Mouse (Mus musculus) limb, embryonic 13.5 days (tissue): ENCODE data around the gene Clic1. TPM values are rescaled to one million over a fixed set of nuclear protein-coding genes. Genes with fewer than 3 reads are reported as not detected.

Experiments used
- ATAC-seq: fragments of 200-750 bp; cut with Nextera tagmentation; 2 replicates; pipeline ENCODE4 v1.8.0; 2017; ENCODE audit warnings: low read depth, moderate number of reproducible peaks, moderate TSS enrichment; ENCODE audit not compliant: low FRiP score
- H3K27ac ChIP-seq: fragments of 300-500 bp; sonication (generic); 2 replicates; pipeline ENCODE4 v1.5.1; 2015; ENCODE audit warnings: inconsistent platforms, mild to moderate bottlenecking, moderate library complexity
- H3K27me3 ChIP-seq: fragments of 300-500 bp; sonication (generic); 2 replicates; pipeline ENCODE4 v1.6.1; 2015; ENCODE audit warnings: mild to moderate bottlenecking, inconsistent platforms
- H3K36me3 ChIP-seq: fragments of 300-500 bp; sonication (generic); 2 replicates; pipeline ENCODE4 v1.6.1; 2015; ENCODE audit warnings: inconsistent platforms, mild to moderate bottlenecking, moderate library complexity
- H3K4me1 ChIP-seq: fragments of 300-500 bp; sonication (generic); 2 replicates; pipeline ENCODE4 v1.6.1; 2015; ENCODE audit warnings: inconsistent platforms
- H3K4me2 ChIP-seq: fragments of 300-500 bp; sonication (generic); replicated peaks from 2 replicates; pipeline ENCODE4 v1.6.1; 2015; ENCODE audit warnings: inconsistent platforms, mild to moderate bottlenecking, moderate library complexity
- H3K4me3 ChIP-seq: fragments of 300-500 bp; sonication (generic); 2 replicates; pipeline ENCODE4 v1.5.1; 2015; ENCODE audit warnings: moderate library complexity, mild to moderate bottlenecking, inconsistent platforms
- H3K9ac ChIP-seq: fragments of 300-500 bp; sonication (generic); 2 replicates; pipeline ENCODE4 v1.6.1; 2015; ENCODE audit warnings: mild to moderate bottlenecking, inconsistent platforms
- H3K9me3 ChIP-seq: fragments of 300-500 bp; sonication (generic); 2 replicates; pipeline ENCODE4 v1.6.1; 2016; ENCODE audit warnings: inconsistent platforms
- WGBS: fragments of 180-500 bp; shearing (Covaris S2); methylation state at CpG from one replicate; pipeline ENCODE4 v1.1.7; 2015; 5-methylcytosine and 5-hydroxymethylcytosine counted together
- polyA plus RNA-seq: library from polyadenylated mRNA; unstranded; fragments of >200 nt; fragmentation: Nextera tagmentation; extraction: Ambion mirVana; gene quantifications from 2 replicates; pipeline ENCODE4 v1.2.1, GENCODE M21; 2015

The Clic1 gene
- polyA plus RNA-seq, 1 experiment from 2014 or later: 266 TPM

GRCm38 (mm10) chr17:35011440-35011839 lies 38.3 kb upstream of the Clic1 start:
- Histone ChIP-seq H3K36me3 (peaks cover 99% of the 10 kb centered on the region), H3K4me3 (no peak overlapping the region), H3K27ac (no peak overlapping the region), H3K4me1 (no peaks in the 10 kb centered on the region; the same call in 1 of the 2 replicates), H3K4me2 (no peak overlapping the region), H3K9me3 (no peaks in the 10 kb centered on the region), H3K9ac (no peak overlapping the region), H3K27me3 (no peaks in the 10 kb centered on the region)
- 93% methylated on average over 8 of the region's 8 CpGs for WGBS
- no peak for ATAC-seq

- H3K9ac ChIP-seq: no peak overlapping the region
- no peak for ATAC-seq
- peaks cover 98% of the 10 kb centered on the region for H3K36me3 ChIP-seq
- no peak overlapping the region for H3K27ac ChIP-seq
- no peaks in the 10 kb centered on the region for H3K27me3 ChIP-seq
- no peaks in the 10 kb centered on the region; the same call in 1 of the 2 replicates for H3K4me1 ChIP-seq
- H3K9me3 ChIP-seq: no peaks in the 10 kb centered on the region
- no peak overlapping the region for H3K4me3 ChIP-seq
- 80% methylated on average over 13 of the region's 13 CpGs for WGBS
- H3K4me2 ChIP-seq: no peak overlapping the region
Measured at GRCm38 (mm10) chr17:35012430-35012829, 37.3 kb upstream of the Clic1 start.

- H3K27me3 ChIP-seq: no peaks in the 10 kb centered on the region
- H3K9me3 ChIP-seq: no peaks in the 10 kb centered on the region
- no peak overlapping the region for H3K27ac ChIP-seq
- no peak overlapping the region for H3K9ac ChIP-seq
- H3K36me3 ChIP-seq: peaks cover 95% of the 10 kb centered on the region
- no peak overlapping the region for H3K4me2 ChIP-seq
- 84% methylated on average over 6 of the region's 6 CpGs for WGBS
- no peak overlapping the region for H3K4me3 ChIP-seq
- no peaks in the 10 kb centered on the region; the same call in 1 of the 2 replicates for H3K4me1 ChIP-seq
- no peak for ATAC-seq
Measured at GRCm38 (mm10) chr17:35013221-35013620, 36.5 kb upstream of the Clic1 start.

GRCm38 (mm10) chr17:35015296-35015695 lies 34.5 kb upstream of the Clic1 start:
- Histone ChIP-seq H3K9ac (no peak overlapping the region), H3K9me3 (no peaks in the 10 kb centered on the region), H3K27me3 (no peaks in the 10 kb centered on the region), H3K27ac (no peak overlapping the region), H3K4me3 (no peak overlapping the region), H3K4me1 (no peaks in the 10 kb centered on the region; the same call in 1 of the 2 replicates), H3K4me2 (no peak overlapping the region), H3K36me3 (peaks cover 76% of the 10 kb centered on the region)
- 90% methylated on average over 16 of the region's 16 CpGs for WGBS
- ATAC-seq: no peak

GRCm38 (mm10) chr17:35016376-35016775 lies 33.4 kb upstream of the Clic1 start, which contains the start of gene Vwa7:
Gene Vwa7, plus strand, starts transcription at chr17:35016579.
- Histone ChIP-seq H3K27me3 (no peaks in the 10 kb centered on the region), H3K9me3 (no peaks in the 10 kb centered on the region), H3K4me3 (no peak within 1 kb of the TSS), H3K9ac (peak within 1 kb of the TSS; percentile 35; the same call in 1 of the 2 replicates), H3K4me2 (no peak within 1 kb of the TSS), H3K4me1 (peaks cover 7% of the 10 kb centered on the region), H3K27ac (no peak within 1 kb of the TSS), H3K36me3 (peaks cover 65% of the 10 kb centered on the region)
- WGBS: 62% methylated on average over 12 of the region's 12 CpGs
- no peak for ATAC-seq

GRCm38 (mm10) chr17:35016791-35017705 lies 32.7 kb upstream of the Clic1 start:
- H3K4me1 ChIP-seq: peaks cover 12% of the 10 kb centered on the region
- H3K4me2 ChIP-seq: no peak overlapping the region
- peaks cover 58% of the 10 kb centered on the region for H3K36me3 ChIP-seq
- 78% methylated on average over 10 of the region's 10 CpGs for WGBS
- no peak overlapping the region for H3K4me3 ChIP-seq
- H3K9me3 ChIP-seq: no peaks in the 10 kb centered on the region
- no peaks in the 10 kb centered on the region for H3K27me3 ChIP-seq
- H3K27ac ChIP-seq: no peak overlapping the region
- H3K9ac ChIP-seq: peak overlapping the region; percentile 35; the same call in 1 of the 2 replicates
- ATAC-seq: no peak

- no peak overlapping the region for H3K4me2 ChIP-seq
- peaks cover 52% of the 10 kb centered on the region for H3K36me3 ChIP-seq
- H3K4me3 ChIP-seq: no peak overlapping the region
- H3K9me3 ChIP-seq: no peaks in the 10 kb centered on the region
- peaks cover 12% of the 10 kb centered on the region for H3K4me1 ChIP-seq
- no peak overlapping the region for H3K27ac ChIP-seq
- 70% methylated on average over 14 of the region's 14 CpGs for WGBS
- no peaks in the 10 kb centered on the region for H3K27me3 ChIP-seq
- no peak for ATAC-seq
- H3K9ac ChIP-seq: no peak overlapping the region; the same call in 1 of the 2 replicates
Measured at GRCm38 (mm10) chr17:35017706-35018030, 32.1 kb upstream of the Clic1 start.

GRCm38 (mm10) chr17:35018171-35018570 lies 31.6 kb upstream of the Clic1 start:
- Histone ChIP-seq H3K4me1 (peaks cover 12% of the 10 kb centered on the region), H3K4me3 (no peak overlapping the region), H3K9me3 (no peaks in the 10 kb centered on the region), H3K4me2 (no peak overlapping the region), H3K9ac (no peak overlapping the region), H3K27ac (no peak overlapping the region), H3K27me3 (no peaks in the 10 kb centered on the region), H3K36me3 (peaks cover 47% of the 10 kb centered on the region)
- 86% methylated on average over 3 of the region's 3 CpGs for WGBS
- no peak for ATAC-seq

- H3K9ac ChIP-seq: no peak overlapping the region
- ATAC-seq: no peak
- 72% methylated on average over 11 of the region's 11 CpGs for WGBS
- H3K27ac ChIP-seq: no peak overlapping the region
- H3K4me2 ChIP-seq: no peak overlapping the region
- H3K36me3 ChIP-seq: peaks cover 30% of the 10 kb centered on the region
- H3K4me1 ChIP-seq: peaks cover 12% of the 10 kb centered on the region
- no peak overlapping the region for H3K4me3 ChIP-seq
- no peaks in the 10 kb centered on the region for H3K9me3 ChIP-seq
- no peaks in the 10 kb centered on the region for H3K27me3 ChIP-seq
Measured at GRCm38 (mm10) chr17:35019894-35020293, 29.9 kb upstream of the Clic1 start.

GRCm38 (mm10) chr17:35020551-35020950 lies 29.2 kb upstream of the Clic1 start:
- no peak overlapping the region for H3K27ac ChIP-seq
- no peak for ATAC-seq
- 79% methylated on average over 8 of the region's 8 CpGs for WGBS
- H3K9ac ChIP-seq: no peak overlapping the region
- H3K9me3 ChIP-seq: no peaks in the 10 kb centered on the region
- no peak overlapping the region for H3K4me3 ChIP-seq
- H3K4me2 ChIP-seq: no peak overlapping the region
- H3K27me3 ChIP-seq: no peaks in the 10 kb centered on the region
- peaks cover 23% of the 10 kb centered on the region for H3K36me3 ChIP-seq
- peaks cover 12% of the 10 kb centered on the region for H3K4me1 ChIP-seq

GRCm38 (mm10) chr17:35021163-35021808 lies 28.5 kb upstream of the Clic1 start:
- peaks cover 17% of the 10 kb centered on the region for H3K4me1 ChIP-seq
- no peak overlapping the region for H3K9ac ChIP-seq
- WGBS: 15% methylated on average over 17 of the region's 17 CpGs
- no peak overlapping the region for H3K27ac ChIP-seq
- no peaks in the 10 kb centered on the region for H3K9me3 ChIP-seq
- peak overlapping the region; percentile 46 for H3K4me2 ChIP-seq
- peaks cover 16% of the 10 kb centered on the region for H3K36me3 ChIP-seq
- peak; percentile 20; the same call in 1 of the 2 replicates for ATAC-seq
- H3K4me3 ChIP-seq: no peak overlapping the region
- H3K27me3 ChIP-seq: no peaks in the 10 kb centered on the region

GRCm38 (mm10) chr17:35021842-35022477 lies 27.8 kb upstream of the Clic1 start:
- H3K4me3 ChIP-seq: no peak overlapping the region
- H3K36me3 ChIP-seq: peaks cover 9% of the 10 kb centered on the region
- 73% methylated on average over 6 of the region's 6 CpGs for WGBS
- H3K4me1 ChIP-seq: peaks cover 23% of the 10 kb centered on the region
- no peaks in the 10 kb centered on the region for H3K9me3 ChIP-seq
- H3K9ac ChIP-seq: no peak overlapping the region
- ATAC-seq: no peak
- no peaks in the 10 kb centered on the region for H3K27me3 ChIP-seq
- H3K27ac ChIP-seq: no peak overlapping the region
- no peak overlapping the region for H3K4me2 ChIP-seq
